Mouse (Mus musculus): ENCODE measurements at regions not wholly inside any gene's neighbourhood (a gene's known extent, or its start where the extent isn't known, plus 50 kb on each side); places are given as distances from the start of the nearest gene placed in this dataset.

DNA sequence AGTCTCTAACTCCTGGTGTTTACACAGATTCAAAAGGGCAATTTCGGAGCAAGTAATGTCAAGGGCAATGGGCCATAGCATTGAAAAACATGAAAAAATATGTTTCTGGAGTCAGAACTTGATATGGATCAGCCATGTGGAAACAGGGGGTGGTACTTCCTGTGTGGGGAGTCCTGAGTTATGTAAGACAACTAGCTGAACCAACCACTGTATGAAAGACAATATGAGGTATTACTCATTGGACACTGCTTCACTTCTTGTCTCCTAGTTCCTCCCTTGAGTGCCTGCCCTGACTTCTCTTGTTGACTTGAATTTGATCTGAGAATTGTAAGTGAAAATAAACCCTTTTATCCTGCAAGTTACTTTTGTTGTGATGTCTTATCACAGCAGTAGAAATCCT lies 580.0 kb upstream of the Cdh12 start:
- TF ChIP-seq CTCF (IDR thresholded peaks at IDR 0.05; ENCODE audit: control insufficient read depth, insufficient read depth, insufficient read length) (no peak), MAX (IDR thresholded peaks at IDR 0.05) (no peak), MYOD1 (IDR thresholded peaks at IDR 0.05; ENCODE audit: control insufficient read depth, insufficient read length, low read depth) (peak; percentile 11), CEBPB (IDR thresholded peaks at IDR 0.05; ENCODE audit: low read depth) (no peak), USF1 (IDR thresholded peaks at IDR 0.05; ENCODE audit: low read depth) (no peak), FOSL1 (IDR thresholded peaks at IDR 0.05; ENCODE audit: insufficient read depth, low read length, poor library complexity, severe bottlenecking) (no peak)

Measured in C2C12 (cell line).